Mouse (Mus musculus): ENCODE results near the gene Slc24a4. TPM values are rescaled to one million over a fixed set of nuclear protein-coding genes. Genes with fewer than 3 reads are reported as not detected.

Gene Slc24a4
- polyA plus RNA-seq, 1 experiment from 2014 or later, result not detected

Other genes with a start within 250 kb of the Slc24a4 start
- 13.8 and 14.2 TPM in 2 replicates for gene Trip11, start 215.5 kb upstream of the Slc24a4 start, polyA plus RNA-seq (2014; fragmentation: Nextera tagmentation; extraction: Ambion mirVana)
- 10.4 and 12.3 TPM in 2 replicates for gene Atxn3, start 170.5 kb upstream of the Slc24a4 start, polyA plus RNA-seq (2014; fragmentation: Nextera tagmentation; extraction: Ambion mirVana)
- gene Cpsf2, start 152.7 kb upstream of the Slc24a4 start, polyA plus RNA-seq (2014; fragmentation: Nextera tagmentation; extraction: Ambion mirVana), result 39.2 and 41.8 TPM in 2 replicates
- gene Rin3, start 154.3 kb downstream of the Slc24a4 start, polyA plus RNA-seq (2014; fragmentation: Nextera tagmentation; extraction: Ambion mirVana), result 3.9 and 4.2 TPM in 2 replicates